Mouse (Mus musculus): ENCODE results near the gene Opn4. TPM values are rescaled to one million over a fixed set of nuclear protein-coding genes. Genes with fewer than 3 reads are reported as not detected.

Gene Opn4
- polyA plus RNA-seq, 1 experiment, result not detected

GRCm38 (mm10) chr14:34620611-34621376, 20.9 kb upstream of the Opn4 start:
- no peak for TF ChIP-seq POLR2A (IDR thresholded peaks at IDR 0.05; ENCODE audit: insufficient read depth, low read depth, low read length)
- WGBS, result 62% methylated on average over 10 of the region's 10 CpGs
- Histone ChIP-seq H3K27ac (ENCODE audit: insufficient read depth, low read depth, low read length) (no peak overlapping the region), H3K4me1 (ENCODE audit: control insufficient read depth, insufficient read depth, low read length) (peaks cover 3% of the 10 kb centered on the region), H3K4me3 (ENCODE audit: insufficient read depth, low read depth, low read length) (no peak overlapping the region)

GRCm38 (mm10) chr14:34618808-34619207, 18.9 kb upstream of the Opn4 start:
- peaks cover 8% of the 10 kb centered on the region for H3K4me1 ChIP-seq (ENCODE audit: control insufficient read depth, insufficient read depth, low read length)
- no peak overlapping the region for H3K4me3 ChIP-seq (ENCODE audit: insufficient read depth, low read depth, low read length)
- TF ChIP-seq POLR2A (IDR thresholded peaks at IDR 0.05; ENCODE audit: insufficient read depth, low read depth, low read length) (no peak), CTCF (IDR thresholded peaks at IDR 0.05; ENCODE audit: insufficient read depth, low read depth, low read length) (no peak)
- H3K27ac ChIP-seq (ENCODE audit: insufficient read depth, low read depth, low read length), result no peak overlapping the region
- WGBS, result 45% methylated on average over 9 of the region's 9 CpGs

- Histone ChIP-seq H3K4me3 (ENCODE audit: insufficient read depth, low read depth, low read length) (no peak overlapping the region), H3K27ac (ENCODE audit: insufficient read depth, low read depth, low read length) (no peak overlapping the region), H3K4me1 (ENCODE audit: control insufficient read depth, insufficient read depth, low read length) (peaks cover 8% of the 10 kb centered on the region)
- WGBS, result 3% methylated on average over 8 of the region's 8 CpGs
- TF ChIP-seq CTCF (IDR thresholded peaks at IDR 0.05; ENCODE audit: insufficient read depth, low read depth, low read length), result peak; percentile 99
- no peak for TF ChIP-seq POLR2A (IDR thresholded peaks at IDR 0.05; ENCODE audit: insufficient read depth, low read depth, low read length)
Measured at GRCm38 (mm10) chr14:34616821-34617220, 16.9 kb upstream of the Opn4 start.

- Histone ChIP-seq H3K4me1 (ENCODE audit: control insufficient read depth, insufficient read depth, low read length) (peaks cover 8% of the 10 kb centered on the region), H3K27ac (ENCODE audit: insufficient read depth, low read depth, low read length) (no peak overlapping the region), H3K4me3 (ENCODE audit: insufficient read depth, low read depth, low read length) (no peak overlapping the region)
- TF ChIP-seq POLR2A (IDR thresholded peaks at IDR 0.05; ENCODE audit: insufficient read depth, low read depth, low read length), result no peak
- no peak for TF ChIP-seq CTCF (IDR thresholded peaks at IDR 0.05; ENCODE audit: insufficient read depth, low read depth, low read length)
- WGBS, result 70% methylated on average over 4 of the region's 4 CpGs
Measured at GRCm38 (mm10) chr14:34615625-34616024, 15.7 kb upstream of the Opn4 start.

- no peak overlapping the region for H3K27ac ChIP-seq (ENCODE audit: insufficient read depth, low read depth, low read length)
- no peak for TF ChIP-seq POLR2A (IDR thresholded peaks at IDR 0.05; ENCODE audit: insufficient read depth, low read depth, low read length)
- TF ChIP-seq CTCF (IDR thresholded peaks at IDR 0.05; ENCODE audit: insufficient read depth, low read depth, low read length), result no peak
- WGBS, result 12% methylated on average over 13 of the region's 13 CpGs
- H3K4me3 ChIP-seq (ENCODE audit: insufficient read depth, low read depth, low read length), result no peak overlapping the region; the same call in 1 of the 2 replicates
- H3K4me1 ChIP-seq (ENCODE audit: control insufficient read depth, insufficient read depth, low read length), result peaks cover 8% of the 10 kb centered on the region
Measured at GRCm38 (mm10) chr14:34615082-34615481, 15.1 kb upstream of the Opn4 start.

GRCm38 (mm10) chr14:34614551-34614950, 14.6 kb upstream of the Opn4 start:
- Histone ChIP-seq H3K4me3 (ENCODE audit: insufficient read depth, low read depth, low read length) (no peak overlapping the region), H3K4me1 (ENCODE audit: control insufficient read depth, insufficient read depth, low read length) (peaks cover 8% of the 10 kb centered on the region), H3K27ac (ENCODE audit: insufficient read depth, low read depth, low read length) (no peak overlapping the region)
- 43% methylated on average over 15 of the region's 15 CpGs for WGBS
- TF ChIP-seq POLR2A (IDR thresholded peaks at IDR 0.05; ENCODE audit: insufficient read depth, low read depth, low read length), result no peak
- TF ChIP-seq CTCF (IDR thresholded peaks at IDR 0.05; ENCODE audit: insufficient read depth, low read depth, low read length), result no peak

- Histone ChIP-seq H3K4me3 (ENCODE audit: insufficient read depth, low read depth, low read length) (no peak overlapping the region), H3K4me1 (ENCODE audit: control insufficient read depth, insufficient read depth, low read length) (peaks cover 8% of the 10 kb centered on the region), H3K27ac (ENCODE audit: insufficient read depth, low read depth, low read length) (no peak overlapping the region)
- 66% methylated on average over 6 of the region's 6 CpGs for WGBS
- TF ChIP-seq POLR2A (IDR thresholded peaks at IDR 0.05; ENCODE audit: insufficient read depth, low read depth, low read length) (no peak), CTCF (IDR thresholded peaks at IDR 0.05; ENCODE audit: insufficient read depth, low read depth, low read length) (no peak)
Measured at GRCm38 (mm10) chr14:34613523-34613922, 13.6 kb upstream of the Opn4 start.

GRCm38 (mm10) chr14:34612222-34612621, 12.3 kb upstream of the Opn4 start:
- H3K27ac ChIP-seq (ENCODE audit: insufficient read depth, low read depth, low read length), result no peak overlapping the region
- whole genome bisulfite sequencing, result 43% methylated on average over 4 of the region's 4 CpGs
- peaks cover 11% of the 10 kb centered on the region for H3K4me1 ChIP-seq (ENCODE audit: control insufficient read depth, insufficient read depth, low read length)
- no peak overlapping the region for H3K4me3 ChIP-seq (ENCODE audit: insufficient read depth, low read depth, low read length)
- TF ChIP-seq POLR2A (IDR thresholded peaks at IDR 0.05; ENCODE audit: insufficient read depth, low read depth, low read length), result no peak
- no peak for TF ChIP-seq CTCF (IDR thresholded peaks at IDR 0.05; ENCODE audit: insufficient read depth, low read depth, low read length)

GRCm38 (mm10) chr14:34611591-34611990, 11.6 kb upstream of the Opn4 start:
- H3K27ac ChIP-seq (ENCODE audit: insufficient read depth, low read depth, low read length), result no peak overlapping the region
- TF ChIP-seq CTCF (IDR thresholded peaks at IDR 0.05; ENCODE audit: insufficient read depth, low read depth, low read length) (no peak), POLR2A (IDR thresholded peaks at IDR 0.05; ENCODE audit: insufficient read depth, low read depth, low read length) (no peak)
- H3K4me1 ChIP-seq (ENCODE audit: control insufficient read depth, insufficient read depth, low read length), result peaks cover 14% of the 10 kb centered on the region
- no peak overlapping the region for H3K4me3 ChIP-seq (ENCODE audit: insufficient read depth, low read depth, low read length)
- 85% methylated on average over 4 of the region's 4 CpGs for WGBS
